Mouse (Mus musculus): ENCODE results near the gene Atxn2. TPM values are rescaled to one million over a fixed set of nuclear protein-coding genes. Genes with fewer than 3 reads are reported as not detected.
A peak's percentile ranks its signal among the peaks of the same experiment; 100 is the strongest.
"Not testable (repeated sequence)": the region's sequence is repeated elsewhere in the genome, so short reads cannot be mapped to it uniquely, and the experiment has no call there.

Atxn2 gene
- polyA plus RNA-seq, 2 experiments, result 87.2 to 156 TPM

- Histone ChIP-seq H3K4me3 (replicated peaks; ENCODE audit: low read length) (no peak overlapping the region), H3K36me3 (ENCODE audit: control insufficient read depth, insufficient read depth, low read length) (peaks cover 59% of the 10 kb centered on the region), H3K9me3 (ENCODE audit: control insufficient read depth, low read length) (no peaks in the 10 kb centered on the region), H3K4me1 (ENCODE audit: control insufficient read depth, insufficient read depth, low read length) (no peaks in the 10 kb centered on the region), H3K27me3 (ENCODE audit: control insufficient read depth, insufficient read depth, low read length) (no peaks in the 10 kb centered on the region), H3K27ac (replicated peaks; ENCODE audit: low read depth, low read length) (no peak overlapping the region), H3K4me2 (replicated peaks; ENCODE audit: low read depth, low read length, severe bottlenecking) (no peak overlapping the region), H3K9ac (ENCODE audit: low read depth, low read length, severe bottlenecking) (no peak overlapping the region)
- 77% methylated on average over 15 of the region's 15 CpGs for WGBS
- no peak for DNase-seq (ENCODE audit: low spot score)
- ATAC-seq (ENCODE audit: low FRiP score, low read depth), result no peak
- no peak for TF ChIP-seq POLR2A (IDR thresholded peaks at IDR 0.05; ENCODE audit: borderline replicate concordance, extremely low read depth, insufficient read depth, insufficient read length)
Observed at GRCm38 (mm10) chr5:121686113-121686898, 24.8 kb upstream of the Atxn2 start.

- Histone ChIP-seq H3K4me1 (ENCODE audit: control insufficient read depth, insufficient read depth, low read length) (no peaks in the 10 kb centered on the region), H3K36me3 (ENCODE audit: control insufficient read depth, insufficient read depth, low read length) (peaks cover 16% of the 10 kb centered on the region), H3K27ac (replicated peaks; ENCODE audit: low read depth, low read length) (no peak overlapping the region), H3K27me3 (ENCODE audit: control insufficient read depth, insufficient read depth, low read length) (no peaks in the 10 kb centered on the region), H3K4me2 (replicated peaks; ENCODE audit: low read depth, low read length, severe bottlenecking) (no peak overlapping the region), H3K4me3 (replicated peaks; ENCODE audit: low read length) (no peak overlapping the region), H3K9me3 (ENCODE audit: control insufficient read depth, low read length) (no peaks in the 10 kb centered on the region), H3K9ac (ENCODE audit: low read depth, low read length, severe bottlenecking) (no peak overlapping the region)
- TF ChIP-seq POLR2A (IDR thresholded peaks at IDR 0.05; ENCODE audit: borderline replicate concordance, extremely low read depth, insufficient read depth, insufficient read length), result no peak
- no peak for ATAC-seq (ENCODE audit: low FRiP score, low read depth)
- WGBS, result 69% methylated on average over 7 of the region's 7 CpGs
- DNase-seq (ENCODE audit: low spot score), result no peak
Observed at GRCm38 (mm10) chr5:121690482-121691211, 20.5 kb upstream of the Atxn2 start.

- peaks cover 10% of the 10 kb centered on the region for H3K36me3 ChIP-seq (ENCODE audit: control insufficient read depth, insufficient read depth, low read length)
- not testable (repeated sequence) for H3K9ac ChIP-seq (ENCODE audit: low read depth, low read length, severe bottlenecking); H3K4me2 ChIP-seq (replicated peaks; ENCODE audit: low read depth, low read length, severe bottlenecking); ATAC-seq (ENCODE audit: low FRiP score, low read depth); H3K27ac ChIP-seq (replicated peaks; ENCODE audit: low read depth, low read length); H3K27me3 ChIP-seq (ENCODE audit: control insufficient read depth, insufficient read depth, low read length); H3K9me3 ChIP-seq (ENCODE audit: control insufficient read depth, low read length); H3K4me1 ChIP-seq (ENCODE audit: control insufficient read depth, insufficient read depth, low read length); DNase-seq (ENCODE audit: low spot score); H3K4me3 ChIP-seq (replicated peaks; ENCODE audit: low read length)
- 87% methylated on average over 7 of the region's 7 CpGs for WGBS
Observed at GRCm38 (mm10) chr5:121691436-121691835, 19.7 kb upstream of the Atxn2 start.

- 74% methylated on average over 4 of the region's 4 CpGs for WGBS
- no peak overlapping the region for H3K4me2 ChIP-seq (replicated peaks; ENCODE audit: low read depth, low read length, severe bottlenecking)
- no peak overlapping the region for H3K4me3 ChIP-seq (replicated peaks; ENCODE audit: low read length)
- DNase-seq (ENCODE audit: low spot score), result peak; percentile 31
- no peak for TF ChIP-seq POLR2A (IDR thresholded peaks at IDR 0.05; ENCODE audit: borderline replicate concordance, extremely low read depth, insufficient read depth, insufficient read length)
- no peaks in the 10 kb centered on the region for H3K27me3 ChIP-seq (ENCODE audit: control insufficient read depth, insufficient read depth, low read length)
- H3K4me1 ChIP-seq (ENCODE audit: control insufficient read depth, insufficient read depth, low read length), result no peaks in the 10 kb centered on the region
- H3K27ac ChIP-seq (replicated peaks; ENCODE audit: low read depth, low read length), result no peak overlapping the region
- no peaks in the 10 kb centered on the region for H3K36me3 ChIP-seq (ENCODE audit: control insufficient read depth, insufficient read depth, low read length)
- H3K9ac ChIP-seq (ENCODE audit: low read depth, low read length, severe bottlenecking), result no peak overlapping the region
- H3K9me3 ChIP-seq (ENCODE audit: control insufficient read depth, low read length), result no peaks in the 10 kb centered on the region
- ATAC-seq (ENCODE audit: low FRiP score, low read depth), result no peak
Observed at GRCm38 (mm10) chr5:121692897-121693296, 18.2 kb upstream of the Atxn2 start.

GRCm38 (mm10) chr5:121696761-121697160 lies 14.4 kb upstream of the Atxn2 start:
- H3K4me2 ChIP-seq (replicated peaks; ENCODE audit: low read depth, low read length, severe bottlenecking), result no peak overlapping the region
- 80% methylated on average over 6 of the region's 6 CpGs for WGBS
- H3K4me1 ChIP-seq (ENCODE audit: control insufficient read depth, insufficient read depth, low read length), result no peaks in the 10 kb centered on the region
- TF ChIP-seq POLR2A (IDR thresholded peaks at IDR 0.05; ENCODE audit: borderline replicate concordance, extremely low read depth, insufficient read depth, insufficient read length), result no peak
- ATAC-seq (ENCODE audit: low FRiP score, low read depth), result no peak
- no peak for DNase-seq (ENCODE audit: low spot score)
- no peaks in the 10 kb centered on the region for H3K9me3 ChIP-seq (ENCODE audit: control insufficient read depth, low read length)
- no peak overlapping the region for H3K9ac ChIP-seq (ENCODE audit: low read depth, low read length, severe bottlenecking)
- no peaks in the 10 kb centered on the region for H3K27me3 ChIP-seq (ENCODE audit: control insufficient read depth, insufficient read depth, low read length)
- no peak overlapping the region for H3K4me3 ChIP-seq (replicated peaks; ENCODE audit: low read length)
- H3K36me3 ChIP-seq (ENCODE audit: control insufficient read depth, insufficient read depth, low read length), result no peaks in the 10 kb centered on the region
- H3K27ac ChIP-seq (replicated peaks; ENCODE audit: low read depth, low read length), result no peak overlapping the region

Data from limb, embryonic 14.5 days (tissue).